ENCODE assay signal across 19 mouse cellular contexts in the genomic region with DNA sequence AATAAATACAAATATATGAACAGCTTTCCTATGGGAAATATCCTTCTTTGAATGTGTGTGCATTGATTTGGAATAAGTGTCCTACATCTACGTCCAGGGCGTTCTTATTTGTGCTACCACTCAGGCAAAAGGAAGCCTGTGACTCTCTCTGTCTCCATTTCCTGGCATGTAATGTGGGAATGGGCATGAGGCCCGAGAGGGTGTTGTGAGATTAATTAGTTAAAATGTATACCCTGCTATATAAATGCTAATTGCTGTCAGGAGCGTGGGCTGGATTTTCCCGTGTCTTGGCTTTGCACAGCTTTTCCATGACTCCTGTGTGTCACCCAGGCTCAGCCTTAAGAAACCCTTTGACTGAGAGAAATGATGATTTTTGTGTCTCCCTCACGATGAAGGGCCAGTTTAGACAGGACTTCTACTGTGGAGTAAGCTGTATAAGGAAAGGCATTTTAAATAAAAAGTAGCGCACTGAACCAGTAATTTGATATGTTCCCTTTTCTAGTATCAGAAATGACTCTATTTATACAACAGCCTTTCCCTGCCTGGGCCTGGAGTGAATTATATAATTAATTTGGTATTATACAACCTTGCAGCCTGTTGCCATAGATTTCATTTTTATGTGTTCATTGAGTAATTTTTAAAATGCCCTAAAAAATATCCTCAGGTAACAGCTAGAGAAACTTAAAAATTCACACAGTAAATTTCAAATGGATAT.
DNase-seq lines count a peak whose midpoint lies in the region; ATAC-seq and TF ChIP-seq lines count a peak whose summit lies in the region.
"Had no signal": no experiment of that assay in that cellular context is flagged by ENCODE, and none has a peak within 500 bp of the region (broad histone marks: within the 10 kb centered on the region; RNA-seq: fewer than 3 reads in every experiment).

No protein-coding gene starts in this region.

- no peaks in the 10 kb centered on the region for H3K27me3 ChIP-seq in neural tube, embryonic 13.5 days
- H3K27me3 ChIP-seq: embryonic facial prominence, embryonic 12.5 days; heart, embryonic 12.5 days; liver, embryonic 13.5 days had no signal

- peak; percentile 74 for ATAC-seq in frontal cortex, adult (ENCODE audit: low TSS enrichment)
- ATAC-seq in neural tube, embryonic 13.5 days (ENCODE audit: low read depth) = peak; percentile 71

- H3K9ac ChIP-seq in neural tube, embryonic 13.5 days = no peak overlapping the region
- H3K9ac ChIP-seq: embryonic facial prominence, embryonic 12.5 days; heart, embryonic 12.5 days; liver, embryonic 13.5 days had no signal

- no peak for TF ChIP-seq CTCF in lung, adult 2 months (IDR thresholded peaks at IDR 0.05; ENCODE audit: insufficient read depth, low read length)

- no peak overlapping the region; the same call in 1 of the 2 replicates for H3K27ac ChIP-seq in neural tube, embryonic 13.5 days (replicated peaks)
- H3K27ac ChIP-seq: embryonic facial prominence, embryonic 12.5 days; limb, embryonic 10.5 days; liver, embryonic 13.5 days had no signal

- no peaks in the 10 kb centered on the region for H3K36me3 ChIP-seq in neural tube, embryonic 13.5 days
- H3K36me3 ChIP-seq: embryonic facial prominence, embryonic 12.5 days; heart, embryonic 12.5 days; limb, embryonic 10.5 days; liver, embryonic 13.5 days had no signal

- intact Hi-C loops in left cerebral cortex, postnatal 14 days (cut with DNase I) = no loop called here

- H3K4me1 ChIP-seq in neural tube, embryonic 13.5 days (replicated peaks) = peaks cover 7% of the 10 kb centered on the region
- no peaks in the 10 kb centered on the region for H3K4me1 ChIP-seq in lung, adult 2 months (ENCODE audit: control insufficient read depth, insufficient read depth, low read length)
- H3K4me1 ChIP-seq: embryonic facial prominence, embryonic 12.5 days; heart, embryonic 12.5 days; limb, embryonic 10.5 days; liver, embryonic 13.5 days had no signal

- no peak for DNase-seq in frontal cortex, postnatal 14 days (ENCODE audit: low spot score in 2 of 2)
- DNase-seq in neural tube, embryonic 10.5 days (ENCODE audit: extremely low spot score, low spot score) = no peak
- peak; percentile 9 to 12 for DNase-seq in left cerebral cortex, postnatal 14 days (ENCODE audit: low spot score in 2 of 2)
- DNase-seq in right cerebral cortex, postnatal 4 days = peak; percentile 16
- no peak for DNase-seq in adrenal gland, postnatal 36 days
- no peak for DNase-seq in lung, adult 2 months
- DNase-seq: adrenal gland, adult 2 months; B cell, adult 2 months; gastrocnemius, postnatal 14 days; heart, postnatal 4 days; kidney, adult 2 months; liver, embryonic 13.5 days; lung, postnatal 10 days; thymus, adult 18-20 months had no signal

- no peak for TF ChIP-seq POLR2A in lung, adult 2 months (IDR thresholded peaks at IDR 0.05; ENCODE audit: borderline replicate concordance, extremely low read depth, low read depth, low read length)

- 49% methylated on average over 7 of the region's 7 CpGs for WGBS in neural tube, embryonic 13.5 days
- 77% methylated on average over 7 of the region's 7 CpGs for WGBS in lung, adult 2 months

- no peak overlapping the region for H3K4me2 ChIP-seq in neural tube, embryonic 13.5 days
- H3K4me2 ChIP-seq: embryonic facial prominence, embryonic 12.5 days; heart, embryonic 12.5 days; liver, embryonic 13.5 days had no signal

- no peak overlapping the region for H3K4me3 ChIP-seq in neural tube, embryonic 13.5 days
- H3K4me3 ChIP-seq in lung, adult 2 months (replicated peaks; ENCODE audit: extremely low read depth, low read depth, low read length) = no peak overlapping the region
- H3K4me3 ChIP-seq: embryonic facial prominence, embryonic 12.5 days; heart, embryonic 12.5 days; limb, embryonic 10.5 days; liver, embryonic 13.5 days had no signal

- no peaks in the 10 kb centered on the region for H3K9me3 ChIP-seq in neural tube, embryonic 13.5 days
- H3K9me3 ChIP-seq: embryonic facial prominence, embryonic 12.5 days; heart, embryonic 12.5 days; limb, embryonic 10.5 days; liver, embryonic 13.5 days had no signal

Comparison
In these comparisons a context has a peak if more than half of its experiments do, and no peak if none do; other contexts are left out.
1. DNase-seq: peak in left cerebral cortex, postnatal 14 days (2 of 2) and right cerebral cortex, postnatal 4 days (single experiment); none in frontal cortex, postnatal 14 days (0 of 2), neural tube, embryonic 10.5 days (single experiment), adrenal gland, postnatal 36 days (0 of 2) and lung, adult 2 months (single experiment).